27 mouse cellular contexts compared by ENCODE assay signal in genomic region chr8:126578641-126579040, GRCm38 (mm10).
"Had no signal": no experiment of that assay in that cellular context is flagged by ENCODE, and none has a peak within 500 bp of the region (broad histone marks: within the 10 kb centered on the region; RNA-seq: fewer than 3 reads in every experiment).

No protein-coding gene starts in this region.

- H3K9me3 ChIP-seq: heart, embryonic 13.5 days; heart, embryonic 15.5 days; hindbrain, embryonic 12.5 days; intestine, embryonic 15.5 days; limb, embryonic 10.5 days; limb, embryonic 12.5 days; liver, embryonic 13.5 days; liver, embryonic 15.5 days had no signal

- DNase-seq: gastrocnemius, adult 2 months; gastrocnemius, postnatal 10 days; gastrocnemius, postnatal 25 days; heart, adult 2 months; heart, postnatal 4 days; kidney, adult 18-20 months; kidney, postnatal 25 days; kidney, postnatal 4 days; liver; liver, embryonic 13.5 days; liver, postnatal 0 days had no signal

- H3K9ac ChIP-seq: heart, embryonic 13.5 days; heart, embryonic 15.5 days; hindbrain, embryonic 12.5 days; hindbrain, embryonic 14.5 days; intestine, embryonic 15.5 days; kidney, embryonic 15.5 days; limb, embryonic 12.5 days; liver, embryonic 13.5 days; liver, embryonic 15.5 days; liver, postnatal 0 days had no signal

- ATAC-seq: hindbrain, embryonic 16.5 days; inflammation-experienced regulatory T-cells, adult 6 months; intestine, embryonic 15.5 days; intestine, postnatal 0 days; liver, postnatal 0 days had no signal

- H3K4me2 ChIP-seq: heart, embryonic 13.5 days; heart, embryonic 15.5 days; hindbrain, embryonic 12.5 days; hindbrain, embryonic 14.5 days; intestine, embryonic 15.5 days; kidney, embryonic 15.5 days; limb, embryonic 12.5 days; liver, embryonic 13.5 days; liver, embryonic 15.5 days had no signal

- H3K27ac ChIP-seq: heart, adult 2 months; heart, embryonic 13.5 days; heart, embryonic 15.5 days; hindbrain, embryonic 10.5 days; hindbrain, embryonic 12.5 days; hindbrain, embryonic 14.5 days; intestine, embryonic 15.5 days; kidney, embryonic 15.5 days; kidney, postnatal 0 days; layer of hippocampus, adult 2 months; left cerebral cortex, adult 2 months; limb, embryonic 10.5 days; limb, embryonic 12.5 days; liver, embryonic 13.5 days; liver, embryonic 15.5 days had no signal

- H3K27me3 ChIP-seq: heart, embryonic 13.5 days; heart, embryonic 15.5 days; hindbrain, embryonic 12.5 days; intestine, embryonic 15.5 days; kidney, embryonic 15.5 days; limb, embryonic 12.5 days; liver, embryonic 13.5 days; liver, embryonic 15.5 days had no signal

- H3K4me3 ChIP-seq: gastrocnemius, adult 2 months; heart, adult 2 months; heart, embryonic 13.5 days; heart, embryonic 15.5 days; hindbrain, embryonic 10.5 days; hindbrain, embryonic 12.5 days; intestine, embryonic 15.5 days; kidney, embryonic 15.5 days; layer of hippocampus, adult 2 months; left cerebral cortex, adult 2 months; limb, embryonic 10.5 days; limb, embryonic 12.5 days; liver, embryonic 13.5 days; liver, embryonic 15.5 days had no signal

- H3K36me3 ChIP-seq: heart, embryonic 15.5 days; hindbrain, embryonic 10.5 days; hindbrain, embryonic 12.5 days; intestine, embryonic 15.5 days; kidney, embryonic 15.5 days; limb, embryonic 10.5 days; limb, embryonic 12.5 days; liver, embryonic 13.5 days; liver, embryonic 15.5 days had no signal
